Mouse (Mus musculus): Measurements from ENCODE around the gene Gm14391.
"Not testable (repeated sequence)": the region's sequence is repeated elsewhere in the genome, so short reads cannot be mapped to it uniquely, and the experiment has no call there.

The Gm14391 gene

DNA sequence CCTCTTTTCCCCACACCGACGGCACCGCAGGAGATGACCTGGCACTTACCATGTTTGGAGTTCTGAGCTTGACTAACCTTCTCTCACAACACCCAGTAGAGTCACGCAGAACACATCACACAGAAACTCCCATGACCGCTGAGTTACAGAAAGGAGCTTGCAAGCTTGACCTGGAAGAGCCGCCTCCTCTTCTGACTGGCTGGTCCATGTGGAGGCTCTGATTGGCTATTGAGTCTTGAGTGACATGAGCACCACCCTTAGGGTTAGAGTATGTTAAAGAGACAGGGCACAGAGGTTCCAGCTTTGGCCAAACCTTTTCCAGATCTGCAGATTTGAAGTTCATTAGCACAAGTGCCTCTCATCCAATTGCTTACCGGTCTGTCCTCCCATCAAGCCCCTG lies at the start of gene Gm14391:
Gene Gm14391 (minus strand): TSS at position 186 of the 400 bp plus-strand sequence.
- DNase-seq (ENCODE audit: low read depth, low spot score): not testable (repeated sequence)

DNA sequence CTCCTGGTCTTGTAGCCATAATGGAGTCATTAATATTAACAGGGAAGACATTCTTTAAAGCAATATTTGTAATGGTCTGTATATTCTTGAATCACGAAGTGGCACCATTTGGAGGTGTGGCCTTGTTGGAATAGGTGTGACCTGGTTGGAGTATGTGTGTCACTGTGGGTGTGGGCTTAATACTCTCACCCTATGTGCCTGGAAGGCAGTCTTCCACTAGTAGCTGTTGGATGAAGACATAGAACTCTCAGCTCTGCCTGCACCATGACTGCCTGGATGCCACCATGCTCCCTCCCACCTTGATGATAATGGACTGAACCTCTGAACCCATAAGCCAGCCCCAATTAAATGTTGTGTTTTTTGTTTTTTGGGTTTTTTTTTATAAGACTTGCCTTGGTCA lies 27.7 kb downstream of the Gm14391 start:
- DNase-seq (ENCODE audit: low read depth, low spot score): not testable (repeated sequence)

DNA sequence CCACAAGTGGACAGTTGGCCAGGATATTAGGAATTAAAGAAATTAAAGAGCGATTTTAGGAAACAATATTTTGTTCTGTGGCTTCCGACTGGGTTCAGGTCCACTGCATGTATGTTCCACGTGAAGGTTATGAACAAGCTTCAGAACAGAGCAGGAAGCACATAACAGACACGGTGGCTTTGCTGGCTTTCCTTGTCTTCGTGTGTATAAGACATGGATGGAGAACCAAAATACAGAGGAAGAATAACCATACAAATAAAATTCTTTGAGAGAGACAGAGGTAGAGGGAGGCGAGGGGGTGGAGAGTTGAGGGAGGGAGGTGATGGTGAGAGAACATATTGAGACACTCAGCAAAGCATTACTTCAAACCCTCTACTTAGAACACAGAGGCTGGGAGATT lies 30.4 kb downstream of the Gm14391 start:
- DNase-seq (ENCODE audit: low read depth, low spot score): no peak

DNA sequence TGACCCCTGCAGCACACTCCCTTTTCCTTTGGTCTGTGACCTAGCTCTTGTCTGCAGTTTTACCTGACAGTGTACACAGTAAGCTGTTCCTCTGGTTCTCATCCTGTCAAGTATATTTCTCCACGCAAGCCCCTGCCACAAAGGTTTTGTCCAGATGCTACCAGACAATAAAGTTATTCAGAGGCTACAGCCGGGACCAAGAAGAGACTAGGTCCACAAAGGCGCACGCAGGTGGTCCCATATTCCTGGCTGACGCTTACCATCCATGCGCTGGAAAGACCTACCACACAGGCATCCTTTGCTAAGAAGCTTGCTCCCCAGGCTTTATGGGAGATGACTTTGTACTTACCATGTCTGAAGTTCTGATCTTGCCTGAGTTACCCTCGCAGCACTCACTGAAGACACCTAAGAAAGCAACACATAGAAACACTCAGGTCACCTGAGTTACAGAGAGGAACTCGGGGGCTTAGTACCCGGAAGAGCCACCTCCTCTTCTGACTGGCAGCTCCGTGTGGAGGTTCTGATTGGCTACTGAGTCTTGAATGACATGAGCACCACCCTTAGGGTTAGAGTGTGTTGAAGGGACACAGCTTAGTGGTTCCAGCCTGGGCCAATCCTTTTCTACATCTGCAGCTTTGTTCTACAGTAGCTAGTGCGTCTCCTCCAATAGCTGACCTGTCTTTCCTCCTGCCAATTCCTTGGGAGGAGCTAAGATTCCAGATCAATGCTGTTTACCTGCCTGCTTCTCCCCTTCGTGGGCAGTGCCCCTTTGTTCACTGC lies 31.1 kb downstream of the Gm14391 start, which contains the start of gene Gm14443:
Gene Gm14443 (minus strand): TSS at position 471 of the 780 bp plus-strand sequence.
- DNase-seq (ENCODE audit: low read depth, low spot score): not testable (repeated sequence)

DNA sequence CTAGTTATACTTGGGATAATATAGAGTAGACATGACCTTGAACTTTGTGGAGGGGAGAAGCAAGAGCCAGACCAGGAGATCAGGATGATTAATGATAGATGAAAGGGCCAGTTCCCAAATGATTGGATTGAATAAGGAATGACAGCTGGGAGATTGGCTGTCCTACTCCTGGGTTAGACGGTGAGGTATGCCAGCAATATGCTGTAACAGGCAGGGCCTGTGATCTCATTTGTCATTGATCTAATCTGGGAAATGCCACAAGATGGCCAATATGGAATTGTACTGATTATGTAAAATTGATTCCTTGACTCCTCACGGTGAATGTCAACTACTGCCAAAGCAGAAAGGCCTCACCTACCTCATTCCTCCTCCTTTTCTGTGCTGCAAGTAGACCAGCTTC lies 32.7 kb downstream of the Gm14391 start:
- DNase-seq (ENCODE audit: low read depth, low spot score): not testable (repeated sequence)

DNA sequence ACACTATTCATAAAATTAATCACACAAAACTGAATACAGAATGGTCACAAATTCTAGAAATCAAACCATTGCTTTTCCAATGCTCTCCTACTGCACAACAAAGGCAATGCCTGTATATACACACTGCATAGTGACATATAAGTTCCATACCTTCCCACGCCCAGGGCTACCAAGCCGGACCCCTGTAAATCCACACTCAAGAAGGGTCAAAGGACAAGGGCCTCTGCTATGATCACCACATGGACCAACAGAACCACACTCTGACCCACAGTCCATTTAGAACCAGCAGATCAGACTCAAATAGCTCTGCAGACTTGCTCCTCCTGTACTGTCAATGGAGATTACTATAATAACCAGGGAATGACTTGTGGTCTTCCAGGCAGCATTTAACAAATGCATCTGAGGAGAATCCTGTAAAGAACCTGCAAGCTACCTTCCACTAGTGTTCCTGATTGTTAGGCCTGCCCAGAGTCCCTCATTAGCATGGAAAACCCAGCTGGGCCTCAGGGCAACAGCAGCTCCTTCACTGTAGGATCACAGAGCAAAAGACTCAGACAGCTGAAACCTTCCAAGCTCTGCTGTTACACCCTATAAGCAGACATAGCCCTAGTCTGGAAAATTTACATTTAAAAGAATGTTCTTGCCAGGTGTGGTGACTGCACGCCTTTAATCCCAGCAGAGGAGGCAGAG lies 33.7 kb downstream of the Gm14391 start:
- DNase-seq (ENCODE audit: low read depth, low spot score): not testable (repeated sequence)

DNA sequence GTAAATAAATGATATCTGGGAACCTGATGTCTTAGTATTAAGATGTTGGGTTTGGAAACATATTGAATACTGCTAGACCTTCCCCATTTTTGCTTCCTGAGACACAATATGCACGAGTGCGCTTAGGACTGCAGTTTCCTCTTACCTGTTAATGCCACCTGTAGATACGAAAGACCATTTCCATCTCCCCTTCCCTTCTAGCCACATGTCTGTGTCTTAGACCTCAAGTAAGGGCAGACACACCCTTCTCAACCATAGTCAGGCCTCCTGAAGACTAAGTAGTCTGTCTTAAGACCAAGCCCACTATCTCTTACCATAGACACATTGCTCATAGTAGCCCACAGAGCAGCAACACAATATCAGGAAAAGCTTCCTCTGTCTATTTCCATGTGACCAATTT lies 34.6 kb downstream of the Gm14391 start:
- no peak for DNase-seq (ENCODE audit: low read depth, low spot score)

DNA sequence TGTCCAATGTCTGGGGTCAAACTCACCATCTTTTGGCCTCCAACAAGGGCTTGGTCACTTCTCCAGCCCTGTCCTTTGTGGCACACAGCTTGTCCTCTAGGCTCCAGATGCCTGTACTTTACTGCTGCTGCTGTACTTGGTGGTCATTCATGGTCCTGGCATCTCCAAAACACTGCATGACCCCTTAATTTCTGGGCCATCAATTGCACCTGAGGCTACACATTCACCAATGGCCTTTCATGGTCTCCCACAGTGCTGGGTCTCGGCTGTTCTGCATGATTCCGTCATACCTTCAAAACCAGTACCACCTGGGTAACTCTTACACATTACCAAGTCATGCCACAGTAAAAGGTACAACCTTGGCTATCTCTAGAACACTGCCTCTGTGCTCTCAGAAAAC lies 39.8 kb downstream of the Gm14391 start:
- DNase-seq (ENCODE audit: low read depth, low spot score): not testable (repeated sequence)

DNA sequence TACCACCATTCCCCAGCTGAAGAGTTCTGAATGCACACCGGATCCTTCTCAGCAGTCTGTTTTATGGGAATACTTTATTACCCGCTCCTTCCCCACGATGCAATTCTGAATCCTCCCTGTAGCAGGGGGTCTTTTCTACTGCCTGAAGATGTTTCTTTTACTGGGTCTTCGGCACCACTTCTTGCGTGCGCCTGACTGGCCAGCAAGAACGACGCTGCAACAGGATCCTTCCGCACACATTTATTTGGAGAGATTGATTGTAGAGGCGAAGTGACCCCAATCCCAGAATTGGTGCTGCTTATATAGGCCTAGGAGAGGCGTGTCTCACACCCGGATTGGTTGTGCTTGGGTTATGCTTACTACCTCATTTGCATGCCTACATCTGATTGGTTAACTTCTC lies 41.6 kb downstream of the Gm14391 start:
- DNase-seq (ENCODE audit: low read depth, low spot score): not testable (repeated sequence)

DNA sequence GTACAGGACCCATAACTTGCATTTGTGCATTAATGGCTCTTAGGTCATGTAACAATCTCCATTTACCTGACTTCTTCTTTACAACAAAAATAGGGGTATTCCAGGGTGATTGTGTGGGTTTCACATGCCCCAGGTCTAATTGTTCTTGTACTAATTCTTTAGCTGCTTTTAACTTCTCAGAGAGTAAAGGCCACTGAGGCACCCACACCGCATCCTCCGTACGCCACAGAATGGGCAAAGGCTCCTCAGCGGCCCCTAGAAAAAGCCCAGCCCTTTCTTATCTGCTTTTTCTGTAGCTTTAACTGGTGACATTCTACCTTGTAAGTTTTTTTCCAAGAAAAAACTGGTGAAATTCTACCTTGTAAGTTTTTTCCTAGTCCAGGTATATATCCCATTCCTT lies 45.3 kb downstream of the Gm14391 start:
- not testable (repeated sequence) for DNase-seq (ENCODE audit: low read depth, low spot score)

DNA sequence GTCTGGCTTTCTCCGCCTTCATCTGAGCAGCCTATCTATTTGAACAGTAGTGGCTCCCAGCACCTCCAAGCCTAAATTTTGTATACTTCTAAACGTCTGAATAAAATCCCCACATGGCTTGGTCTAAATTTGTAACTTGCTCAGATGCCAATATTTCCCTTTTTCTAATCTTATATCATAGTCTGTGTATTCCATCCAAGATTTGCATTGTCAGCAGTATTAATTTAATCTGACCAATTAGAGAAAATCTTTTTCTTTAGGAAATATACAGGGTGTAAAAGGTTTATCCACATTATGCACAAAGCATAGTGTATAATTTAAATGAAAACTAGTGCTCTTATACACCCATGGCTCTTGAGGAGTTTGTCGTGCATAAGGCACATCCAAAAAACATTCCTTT lies 48.1 kb downstream of the Gm14391 start:
- no peak for DNase-seq (ENCODE audit: low read depth, low spot score)

DNA sequence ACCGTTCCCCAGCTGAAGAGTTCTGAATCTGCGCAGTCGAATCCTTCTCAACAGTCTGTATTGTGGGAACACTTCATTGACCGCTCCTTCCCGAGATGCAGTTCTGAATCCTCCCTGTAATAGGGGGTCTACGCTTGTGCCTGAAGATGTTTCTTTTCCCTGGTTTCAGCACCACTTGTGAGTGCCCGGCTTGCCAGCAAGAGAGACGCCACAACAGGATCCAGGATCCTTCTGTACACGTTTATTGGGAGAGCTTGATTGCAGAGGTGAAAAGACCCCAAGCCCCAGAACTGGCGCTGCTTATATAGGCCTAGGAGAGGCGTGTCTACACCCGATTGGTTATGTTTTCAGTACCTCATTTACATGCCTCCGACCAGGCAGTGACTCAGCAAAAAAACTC lies 50.0 kb downstream of the Gm14391 start:
- DNase-seq (ENCODE audit: low read depth, low spot score): no peak

DNA sequence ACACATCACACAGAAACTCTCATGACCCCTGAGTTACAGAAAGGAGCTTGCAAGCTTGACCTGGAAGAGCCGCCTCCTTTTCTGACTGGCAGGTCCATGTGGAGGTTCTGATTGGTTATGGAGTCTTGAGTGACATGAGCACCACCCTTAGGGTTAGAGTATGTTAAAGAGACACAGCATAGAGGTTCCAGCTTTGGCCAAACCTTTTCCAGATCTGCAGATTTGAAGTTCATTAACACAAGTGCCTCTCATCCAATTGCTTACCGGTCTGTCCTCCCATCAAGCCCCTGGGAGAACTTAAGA lies 64.8 kb downstream of the Gm14391 start, which contains the start of gene Gm14399:
Gene Gm14399 (minus strand): TSS at position 20 of the 303 bp plus-strand sequence.
- DNase-seq (ENCODE audit: low read depth, low spot score): not testable (repeated sequence)

DNA sequence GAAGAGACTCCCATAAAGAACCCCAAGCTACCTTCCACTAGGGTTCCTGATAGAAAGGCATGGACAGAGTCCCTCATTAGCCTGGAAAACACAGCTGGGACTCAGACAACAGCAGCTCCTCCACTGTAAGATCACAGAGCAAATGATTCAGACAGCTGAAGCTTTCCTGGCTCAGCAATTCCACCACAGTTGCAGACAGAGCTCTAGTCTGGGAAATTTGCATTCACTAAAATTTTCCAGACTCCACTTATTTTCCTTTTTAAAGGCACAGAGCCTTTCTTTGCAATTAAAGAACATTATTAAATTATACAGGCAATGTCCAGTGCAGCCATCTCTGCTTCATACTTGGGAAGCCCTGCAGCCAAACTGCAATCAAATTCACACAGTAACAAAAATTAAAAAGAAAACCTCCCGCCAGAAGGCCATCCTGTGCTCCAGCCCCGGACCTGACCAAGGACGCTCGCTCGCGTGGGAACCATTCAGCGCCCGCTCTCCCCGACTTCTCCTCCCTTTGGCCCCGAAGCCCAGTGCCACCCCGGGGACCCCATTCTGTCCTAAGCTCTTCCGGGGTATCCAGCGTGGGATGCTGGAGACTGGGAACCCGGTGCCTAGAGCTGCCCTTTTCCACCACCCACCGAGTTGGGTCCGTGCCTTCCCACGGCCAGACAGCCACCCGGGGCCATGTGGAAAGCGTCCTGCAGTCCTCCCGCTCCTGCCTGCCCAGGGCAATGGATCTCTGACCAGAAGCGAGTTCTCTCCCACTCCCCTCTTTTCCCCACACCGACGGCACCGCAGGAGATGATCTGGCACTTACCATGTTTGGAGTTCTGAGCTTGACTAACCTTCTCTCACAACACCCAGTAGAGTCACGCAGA lies 65.4 kb downstream of the Gm14391 start:
- DNase-seq (ENCODE audit: low read depth, low spot score): not testable (repeated sequence)

Data from c-Kit-negative CD71-positive TER-119-positive erythroid progenitor cells, embryonic 14.5 days (primary cell).